Mouse (Mus musculus): ENCODE measurements around the gene Car9.

DNA sequence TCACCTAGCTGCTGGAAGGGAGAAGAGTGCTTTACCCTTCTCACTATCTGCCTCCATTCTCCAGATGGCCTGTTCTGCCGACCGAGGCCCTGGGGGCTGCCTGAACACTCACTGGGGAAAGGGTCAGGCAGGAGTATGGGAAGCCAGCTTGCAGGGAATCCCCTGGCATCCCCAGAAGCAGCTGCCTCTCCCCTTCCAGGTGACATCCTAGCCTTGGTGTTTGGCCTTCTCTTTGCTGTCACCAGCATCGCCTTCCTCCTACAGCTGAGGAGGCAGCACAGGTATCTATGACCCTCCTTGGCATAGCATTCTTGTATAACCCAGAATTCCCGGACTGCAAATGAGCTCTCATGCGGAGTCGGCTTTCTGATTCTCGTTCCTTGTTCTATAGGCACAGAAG lies 5.9 kb downstream of the Car9 start:
- TF ChIP-seq EP300 (IDR thresholded peaks at IDR 0.05) (no peak), CTCF (IDR thresholded peaks at IDR 0.05) (no peak)

All from lung, postnatal 0 days (tissue).